Comparison of ENCODE assay signal across 7 mouse cellular contexts in genomic region chr4:141324771-141325191, GRCm38 (mm10). TPM values are rescaled to one million over a fixed set of nuclear protein-coding genes. Genes with fewer than 3 reads are reported as not detected.
DNase-seq lines count a peak whose midpoint lies in the region; ATAC-seq and TF ChIP-seq lines count a peak whose summit lies in the region.

No protein-coding gene starts in this region.

- ATAC-seq in liver, embryonic 11.5 days (replicated peaks; ENCODE audit: low FRiP score), result no peak
- ATAC-seq in heart, embryonic 11.5 days (replicated peaks; ENCODE audit: insufficient number of reproducible peaks, low FRiP score, low TSS enrichment), result no peak

- no peaks in the 10 kb centered on the region for H3K9me3 ChIP-seq in liver, embryonic 11.5 days (ENCODE audit: control insufficient read depth, low read length)
- H3K9me3 ChIP-seq in heart, embryonic 11.5 days (replicated peaks; ENCODE audit: control insufficient read depth, low read length), result no peaks in the 10 kb centered on the region
- no peaks in the 10 kb centered on the region for H3K9me3 ChIP-seq in limb, embryonic 10.5 days (replicated peaks)

- H3K4me3 ChIP-seq in liver, adult 2 months (ENCODE audit: insufficient read depth, low read depth, low read length), result no peak overlapping the region
- no peak overlapping the region for H3K4me3 ChIP-seq in liver, embryonic 11.5 days (ENCODE audit: low read depth, low read length)
- no peak overlapping the region for H3K4me3 ChIP-seq in heart, embryonic 11.5 days (ENCODE audit: low read depth, low read length)
- H3K4me3 ChIP-seq in limb, embryonic 10.5 days, result no peak overlapping the region

- no peaks in the 10 kb centered on the region for H3K27me3 ChIP-seq in liver, adult 2 months (ENCODE audit: control insufficient read depth, insufficient read depth, low read length)
- 0 out of 2 replicates have a peak, but pooled peaks cover 7% of the 10 kb centered on the region for H3K27me3 ChIP-seq in liver, embryonic 11.5 days (replicated peaks; ENCODE audit: control insufficient read depth, insufficient read depth, low read length)
- H3K27me3 ChIP-seq in heart, embryonic 11.5 days (ENCODE audit: control insufficient read depth, insufficient read depth, low read length), result no peaks in the 10 kb centered on the region
- H3K27me3 ChIP-seq in limb, embryonic 10.5 days (ENCODE audit: low read depth, poor library complexity, severe bottlenecking), result no peaks in the 10 kb centered on the region

- no peak overlapping the region; the same call in 1 of the 2 replicates for H3K9ac ChIP-seq in liver, adult 2 months (ENCODE audit: low read depth, low read length)
- H3K9ac ChIP-seq in liver, embryonic 11.5 days (ENCODE audit: low read depth, low read length), result no peak overlapping the region
- no peak overlapping the region for H3K9ac ChIP-seq in heart, embryonic 11.5 days (ENCODE audit: low read depth, low read length)

- no peak for TF ChIP-seq POLR2A in liver, adult 2 months (IDR thresholded peaks at IDR 0.05; ENCODE audit: extremely low read depth, insufficient read depth, low read length)

- H3K79me2 ChIP-seq in liver, adult 2 months (ENCODE audit: control insufficient read depth, insufficient read depth, low read length), result no peaks in the 10 kb centered on the region

- H3K27ac ChIP-seq in liver, adult 2 months (replicated peaks; ENCODE audit: insufficient read depth, low read depth, low read length), result peak overlapping the region; percentile 88
- no peak overlapping the region for H3K27ac ChIP-seq in liver, embryonic 11.5 days (ENCODE audit: low read depth, low read length)
- H3K27ac ChIP-seq in heart, embryonic 11.5 days (ENCODE audit: low read depth, low read length), result peak overlapping the region; percentile 54; the same call in 1 of the 2 replicates
- H3K27ac ChIP-seq in limb, embryonic 10.5 days, result peak overlapping the region; percentile 47; the same call in 1 of the 2 replicates

- H3K4me1 ChIP-seq in liver, adult 2 months (ENCODE audit: control insufficient read depth, insufficient read depth, low read length), result peaks cover 19% of the 10 kb centered on the region
- no peaks in the 10 kb centered on the region; the same call in 1 of the 2 replicates for H3K4me1 ChIP-seq in liver, embryonic 11.5 days (replicated peaks; ENCODE audit: control insufficient read depth, insufficient read depth, low read length)
- H3K4me1 ChIP-seq in heart, embryonic 11.5 days (ENCODE audit: control insufficient read depth, insufficient read depth, low read length), result peaks cover 24% of the 10 kb centered on the region
- H3K4me1 ChIP-seq in limb, embryonic 10.5 days, result peaks cover 41% of the 10 kb centered on the region

- WGBS in liver, adult 2 months, result 22% methylated on average over 6 of the region's 6 CpGs
- 82% methylated on average over 6 of the region's 6 CpGs for WGBS in liver, embryonic 11.5 days
- 58% methylated on average over 6 of the region's 6 CpGs for WGBS in heart, embryonic 11.5 days (ENCODE audit: insufficient replicate concordance)
- 91% methylated on average over 6 of the region's 6 CpGs for WGBS in limb, embryonic 10.5 days

- H3K36me3 ChIP-seq in liver, adult 2 months (ENCODE audit: control insufficient read depth, insufficient read depth, low read length), result peaks cover 37% of the 10 kb centered on the region
- H3K36me3 ChIP-seq in liver, embryonic 11.5 days (ENCODE audit: control insufficient read depth, insufficient read depth, low read length), result peaks cover 15% of the 10 kb centered on the region
- H3K36me3 ChIP-seq in heart, embryonic 11.5 days (ENCODE audit: control insufficient read depth, insufficient read depth, low read length), result peaks cover 15% of the 10 kb centered on the region; the same call in 1 of the 2 replicates
- peaks cover 57% of the 10 kb centered on the region for H3K36me3 ChIP-seq in limb, embryonic 10.5 days

- peak; percentile 97 for DNase-seq in liver, adult 2 months (ENCODE audit: extremely low read depth, low read depth, low spot score)
- no peak for DNase-seq in liver, embryonic 11.5 days (ENCODE audit: low spot score)
- DNase-seq in cerebellum, adult 9-11 months, result peak; percentile 70
- no peak for DNase-seq in limb, embryonic 10.5 days (ENCODE audit: low spot score)
- DNase-seq in frontal cortex, postnatal 10 days (ENCODE audit: low spot score in 2 of 2), result no peak
- DNase-seq in liver, result no peak

- no peak overlapping the region for H3K4me2 ChIP-seq in liver, embryonic 11.5 days
- H3K4me2 ChIP-seq in heart, embryonic 11.5 days, result no peak overlapping the region

- TF ChIP-seq CTCF in liver, adult 2 months (IDR thresholded peaks at IDR 0.05; ENCODE audit: low read depth, low read length), result peak; percentile 51

RNA-seq across cellular contexts. Expression of gene Epha2, which starts 23.7 kb away (rescaled TPM):
- total RNA-seq in liver, adult 2 months (2014; rRNA removed), result 7.7 and 9.3 TPM in 2 replicates
- 11.6 and 12.0 TPM in 2 replicates for polyA plus RNA-seq in liver, adult 2 months (2012; rRNA removed)
- 2.5 and 2.9 TPM in 2 replicates for polyA plus RNA-seq in liver, embryonic 11.5 days (2014; fragmentation: Nextera tagmentation; extraction: Ambion mirVana)
- 3.1 and 3.6 TPM in 2 replicates for polyA plus RNA-seq in heart, embryonic 11.5 days (2014; fragmentation: Nextera tagmentation; extraction: Ambion mirVana)
- polyA plus RNA-seq in limb, embryonic 10.5 days (2016; fragmentation: Nextera tagmentation; extraction: Ambion mirVana), result 4.6 and 5.6 TPM in 2 replicates

RNA-seq across cellular contexts. Expression of gene Fam131c, which starts 43.2 kb away (rescaled TPM):
- 0.40 and 0.46 TPM in 2 replicates for total RNA-seq in liver, adult 2 months (2014; rRNA removed)
- polyA plus RNA-seq in liver, adult 2 months (2012; rRNA removed), result 4.5 and 10.3 TPM in 2 replicates
- 0.45 and 0.64 TPM in 2 replicates for polyA plus RNA-seq in liver, embryonic 11.5 days (2014; fragmentation: Nextera tagmentation; extraction: Ambion mirVana)
- 1.00 and 1.0 TPM in 2 replicates for polyA plus RNA-seq in heart, embryonic 11.5 days (2014; fragmentation: Nextera tagmentation; extraction: Ambion mirVana)
- polyA plus RNA-seq in limb, embryonic 10.5 days (2016; fragmentation: Nextera tagmentation; extraction: Ambion mirVana), result 0.14 and 0.29 TPM in 2 replicates

Comparison
In these comparisons a context has a peak if more than half of its experiments do, and no peak if none do; other contexts are left out.
1. DNase-seq: peak in liver, adult 2 months (single experiment) and cerebellum, adult 9-11 months (single experiment); none in liver, embryonic 11.5 days (single experiment), limb, embryonic 10.5 days (single experiment), frontal cortex, postnatal 10 days (0 of 2) and liver (single experiment).